Mouse (Mus musculus): ENCODE results near the gene Bmp7.

The Bmp7 gene

DNA sequence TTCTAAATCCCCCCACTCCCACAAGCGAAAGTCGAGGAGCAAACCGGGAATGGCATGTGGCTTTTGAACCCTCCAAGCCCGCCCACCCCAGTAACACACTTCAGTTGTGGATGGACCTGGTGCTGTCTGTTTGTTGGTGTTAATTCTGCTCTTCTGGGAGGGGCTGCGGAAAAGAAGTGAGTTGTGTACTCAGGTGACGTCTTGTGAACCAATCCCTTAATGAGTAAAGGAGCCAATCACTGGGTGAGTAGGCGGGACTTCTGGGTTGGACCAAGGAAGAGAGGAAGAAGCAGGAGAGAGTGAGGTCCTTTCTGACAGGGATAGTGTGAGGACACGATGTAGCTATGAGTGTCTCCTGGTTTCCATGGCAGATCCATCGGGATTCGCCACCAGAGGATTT lies 83.1 kb downstream of the Bmp7 start:
- in situ Hi-C loops (cut with MboI, MseI): no loop called here

GRCm38 (mm10) chr2:172856549-172856948 lies 83.6 kb downstream of the Bmp7 start:
- in situ Hi-C loops (cut with MboI, MseI): no loop called here

DNA sequence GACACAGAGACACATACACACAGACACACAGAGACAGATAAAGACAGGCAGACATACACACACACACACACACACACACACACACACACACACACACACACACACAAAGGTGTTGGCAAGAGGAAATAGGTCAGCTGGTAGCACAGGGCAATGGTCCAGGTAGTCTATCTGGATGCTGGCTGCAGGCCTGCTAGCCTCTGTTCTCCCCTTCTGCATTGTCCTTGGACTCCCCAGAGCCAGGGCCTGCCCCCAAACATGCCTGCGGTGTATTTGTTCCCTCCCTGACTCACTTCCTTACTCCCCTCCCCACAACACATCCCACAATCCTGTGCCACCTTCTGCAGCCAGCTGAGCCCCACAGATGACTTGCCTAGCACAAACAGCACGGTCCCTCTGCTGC lies 86.0 kb downstream of the Bmp7 start:
- in situ Hi-C loops (cut with MboI, MseI): no loop called here

GRCm38 (mm10) chr2:172851773-172852172 lies 88.3 kb downstream of the Bmp7 start:
- in situ Hi-C loops (cut with MboI, MseI): no loop called here

GRCm38 (mm10) chr2:172848193-172848592 lies 91.9 kb downstream of the Bmp7 start:
- in situ Hi-C loops (cut with MboI, MseI): no loop called here

- in situ Hi-C loops (cut with MboI, MseI): no loop called here
Observed at GRCm38 (mm10) chr2:172846311-172846575, 93.9 kb downstream of the Bmp7 start.

DNA sequence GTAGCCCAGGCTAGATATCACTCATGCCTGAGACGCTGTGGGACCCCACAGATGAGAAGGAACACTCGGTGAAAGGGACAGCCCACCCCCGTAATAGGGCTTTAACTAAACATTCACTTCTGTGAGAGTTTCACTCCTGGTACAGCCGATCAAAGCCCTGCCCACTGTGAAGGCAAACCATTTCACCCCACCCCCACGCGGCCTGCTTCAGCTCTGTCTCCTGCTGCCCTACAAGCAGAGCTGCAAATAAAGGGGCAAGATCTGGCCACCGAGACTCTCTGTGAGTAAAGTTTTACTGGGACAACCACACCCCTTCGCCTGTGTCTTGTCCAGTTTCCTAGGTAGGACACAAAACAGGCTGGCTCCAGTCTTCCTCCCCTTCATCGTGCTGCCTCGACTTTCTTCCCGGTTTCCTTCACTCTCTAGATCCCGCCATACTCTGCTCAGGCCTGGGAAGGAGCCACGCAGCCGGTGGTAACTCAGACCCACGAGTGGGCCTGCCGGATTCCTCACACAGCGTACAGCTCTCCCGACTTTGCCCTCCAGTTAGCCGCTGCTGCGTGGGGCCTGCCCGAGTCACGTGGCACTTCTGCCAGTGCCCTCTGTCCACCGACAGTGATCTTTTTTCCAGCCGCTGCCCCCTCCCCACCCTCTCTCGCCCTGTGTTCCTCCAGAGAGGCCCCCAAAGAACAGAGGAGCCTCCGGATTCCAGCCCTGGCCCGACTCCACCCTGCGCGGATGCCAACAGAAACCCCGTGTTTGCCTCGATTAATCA lies 94.4 kb downstream of the Bmp7 start:
- in situ Hi-C loops (cut with MboI, MseI): no loop called here

DNA sequence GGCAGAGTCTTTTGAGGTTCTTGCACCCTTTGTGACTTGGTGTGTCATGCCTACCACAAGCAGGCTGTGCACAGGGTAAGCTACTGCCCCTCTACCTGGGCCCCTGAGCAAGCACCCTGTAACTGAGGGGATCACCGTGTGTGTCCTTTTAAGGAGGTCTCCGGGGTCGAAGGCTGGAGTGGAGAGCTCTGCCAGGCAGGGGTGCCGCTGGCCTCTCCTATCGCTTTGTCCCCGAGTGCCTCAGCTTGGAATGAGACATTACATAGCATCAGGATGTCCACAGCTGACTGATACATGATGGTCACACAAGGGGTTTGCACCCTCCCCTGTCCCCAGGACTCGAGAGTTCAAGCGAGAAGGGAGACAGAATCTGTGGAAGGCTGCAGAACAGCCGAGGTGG lies 96.2 kb downstream of the Bmp7 start:
- in situ Hi-C loops (cut with MboI, MseI): no loop called here

GRCm38 (mm10) chr2:172842306-172842705 lies 97.8 kb downstream of the Bmp7 start:
- in situ Hi-C loops (cut with MboI, MseI): no loop called here

DNA sequence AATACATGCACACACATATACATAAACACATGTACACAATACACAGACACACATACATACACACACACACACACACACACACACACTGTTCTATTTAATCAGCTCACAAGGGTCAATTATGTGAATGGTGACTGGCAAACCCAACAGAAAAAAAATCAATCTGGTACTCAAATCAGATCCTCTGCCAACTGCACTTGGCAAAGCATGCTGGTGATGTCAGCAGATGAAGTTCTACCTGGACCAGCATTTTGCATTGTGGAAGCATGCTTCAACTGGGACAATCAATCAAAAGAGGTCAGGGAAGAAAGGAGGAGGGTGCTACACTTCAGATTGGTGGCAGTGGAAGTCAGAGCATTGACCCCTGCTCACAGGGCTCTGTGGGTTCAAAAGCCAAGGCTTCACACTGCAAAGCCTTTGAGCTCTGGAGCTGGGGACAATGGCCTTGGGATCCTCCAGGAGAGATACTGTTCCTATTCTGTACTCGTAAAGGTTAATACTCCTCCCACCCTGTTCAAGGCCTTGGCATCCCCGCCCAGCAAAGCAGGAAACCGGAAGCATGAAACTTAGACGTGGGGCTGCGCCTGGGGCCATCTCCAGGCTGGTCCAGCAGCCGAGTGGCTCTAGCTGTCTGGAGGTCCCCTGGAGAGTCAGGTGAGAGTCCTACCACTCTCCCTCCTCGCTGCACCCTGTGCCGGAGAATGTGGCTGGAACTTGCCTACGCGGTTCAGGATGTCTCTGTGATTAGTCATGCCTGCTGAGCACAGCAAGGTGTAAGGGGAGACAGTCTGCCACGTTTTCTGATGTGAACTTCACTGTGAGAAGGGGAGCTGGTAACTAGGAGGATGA lies 99.0 kb downstream of the Bmp7 start:
- in situ Hi-C loops (cut with MboI, MseI): no loop called here

DNA sequence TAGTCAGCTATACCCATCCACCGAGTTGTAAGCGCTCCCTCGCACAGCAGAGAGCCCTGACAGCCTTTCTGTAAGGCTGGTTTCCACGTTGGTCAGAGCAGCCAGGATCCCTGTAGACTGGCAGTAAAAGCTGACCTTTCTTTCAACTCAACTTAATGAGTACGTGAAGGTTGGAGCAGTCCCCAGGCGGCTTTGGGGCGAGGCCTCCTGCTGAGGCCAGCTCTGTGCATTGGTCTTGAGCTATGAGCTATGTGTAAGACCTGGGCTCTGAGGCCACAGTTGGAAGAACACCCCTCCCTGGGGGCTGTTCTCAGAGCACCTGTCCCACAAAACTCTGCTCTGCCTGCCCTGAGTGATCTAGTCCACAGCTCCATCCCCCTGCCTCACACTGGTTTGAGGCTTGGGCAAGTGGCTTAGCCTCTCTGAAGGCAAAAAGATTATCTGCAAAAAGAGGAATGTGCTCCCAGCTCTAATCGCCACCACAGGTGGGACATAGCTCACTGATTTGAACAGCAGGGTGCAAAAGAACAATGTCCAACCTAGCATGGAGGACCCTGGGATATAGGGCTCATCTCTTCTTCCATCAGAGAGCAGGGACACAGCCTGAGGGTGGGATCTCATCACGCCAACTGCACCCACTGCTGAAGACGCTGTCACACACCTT lies 100.7 kb downstream of the Bmp7 start:
- in situ Hi-C loops (cut with MboI, MseI): loop anchor here (5.0 kb wide), 2 partner anchors 153 to 243 kb away; no protein-coding TSS in a partner anchor

DNA sequence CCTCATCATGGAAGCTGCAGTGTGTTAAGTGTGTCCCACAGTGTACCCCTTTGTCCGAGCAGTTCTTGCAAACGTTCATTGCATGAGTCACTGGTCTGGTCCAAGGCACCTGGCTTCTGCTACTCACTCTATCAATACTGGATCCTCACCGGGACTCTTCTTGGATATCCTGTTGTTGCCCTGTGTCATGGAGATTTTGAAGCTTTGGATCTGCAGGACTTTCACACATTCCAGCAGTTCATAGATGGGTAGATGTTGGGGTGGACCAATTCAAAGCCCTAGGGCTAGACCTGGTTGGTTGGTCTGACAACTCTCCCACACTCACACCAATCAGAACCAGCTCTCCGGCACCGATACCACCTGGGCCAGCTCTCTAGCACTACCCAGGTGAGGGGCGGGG lies 103.6 kb downstream of the Bmp7 start:
- in situ Hi-C loops (cut with MboI, MseI): loop anchor here (5.0 kb wide), 2 partner anchors 156 to 246 kb away; no protein-coding TSS in a partner anchor

DNA sequence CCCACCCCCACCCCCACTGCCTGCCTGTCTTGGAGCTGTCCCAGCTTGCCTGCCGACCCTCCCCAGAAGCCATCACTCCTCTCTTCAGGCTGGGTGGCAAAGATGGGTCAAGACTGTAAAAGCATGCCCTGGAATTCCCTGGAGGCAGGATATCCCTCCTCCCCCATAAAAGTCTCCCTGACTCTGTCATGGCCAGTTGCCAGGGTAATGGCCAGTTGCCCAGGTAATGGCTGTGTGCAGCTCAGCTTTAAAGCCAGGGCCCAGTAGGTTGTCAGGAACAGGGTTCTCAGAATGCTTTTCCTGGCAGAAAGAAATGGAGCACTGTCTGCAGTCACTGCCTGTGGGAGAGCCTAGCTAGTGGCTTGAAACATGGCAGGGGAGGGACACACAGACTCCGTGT lies 106.9 kb downstream of the Bmp7 start:
- in situ Hi-C loops (cut with MboI, MseI): loop anchor here (5.0 kb wide), 1 partner anchor 476 kb away; no protein-coding TSS in a partner anchor

GRCm38 (mm10) chr2:172831762-172832161 lies 108.4 kb downstream of the Bmp7 start:
- in situ Hi-C loops (cut with MboI, MseI): loop anchor here (5.0 kb wide), 1 partner anchor 474 kb away; no protein-coding TSS in a partner anchor

DNA sequence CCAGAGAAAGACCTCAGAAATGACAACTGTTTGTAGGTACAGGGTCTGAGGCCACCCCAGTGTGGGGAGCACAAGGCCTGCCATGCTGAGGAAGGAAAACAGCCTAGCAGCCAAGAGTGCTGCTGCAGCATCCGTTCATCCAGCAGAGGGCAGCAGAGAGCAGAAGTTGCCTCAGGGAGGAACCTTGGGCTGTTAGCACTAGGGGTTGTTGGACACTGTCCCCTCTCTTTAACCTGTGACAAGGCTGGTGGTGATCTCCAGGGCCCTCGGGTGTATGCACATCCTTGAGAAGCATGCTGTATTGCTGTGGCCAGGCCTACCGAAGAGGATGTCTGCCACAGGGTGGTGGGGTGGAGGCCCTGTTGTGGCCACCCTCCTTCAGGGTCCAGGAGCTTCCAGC lies 109.0 kb downstream of the Bmp7 start:
- in situ Hi-C loops (cut with MboI, MseI): loop anchor here (5.0 kb wide), 1 partner anchor 474 kb away; no protein-coding TSS in a partner anchor

- in situ Hi-C loops (cut with MboI, MseI): no loop called here
Observed at GRCm38 (mm10) chr2:172828229-172828628, 111.9 kb downstream of the Bmp7 start.

- in situ Hi-C loops (cut with MboI, MseI): no loop called here
Observed at GRCm38 (mm10) chr2:172827564-172827963, 112.6 kb downstream of the Bmp7 start.

- in situ Hi-C loops (cut with MboI, MseI): no loop called here
Observed at GRCm38 (mm10) chr2:172825785-172826145, 114.4 kb downstream of the Bmp7 start.

DNA sequence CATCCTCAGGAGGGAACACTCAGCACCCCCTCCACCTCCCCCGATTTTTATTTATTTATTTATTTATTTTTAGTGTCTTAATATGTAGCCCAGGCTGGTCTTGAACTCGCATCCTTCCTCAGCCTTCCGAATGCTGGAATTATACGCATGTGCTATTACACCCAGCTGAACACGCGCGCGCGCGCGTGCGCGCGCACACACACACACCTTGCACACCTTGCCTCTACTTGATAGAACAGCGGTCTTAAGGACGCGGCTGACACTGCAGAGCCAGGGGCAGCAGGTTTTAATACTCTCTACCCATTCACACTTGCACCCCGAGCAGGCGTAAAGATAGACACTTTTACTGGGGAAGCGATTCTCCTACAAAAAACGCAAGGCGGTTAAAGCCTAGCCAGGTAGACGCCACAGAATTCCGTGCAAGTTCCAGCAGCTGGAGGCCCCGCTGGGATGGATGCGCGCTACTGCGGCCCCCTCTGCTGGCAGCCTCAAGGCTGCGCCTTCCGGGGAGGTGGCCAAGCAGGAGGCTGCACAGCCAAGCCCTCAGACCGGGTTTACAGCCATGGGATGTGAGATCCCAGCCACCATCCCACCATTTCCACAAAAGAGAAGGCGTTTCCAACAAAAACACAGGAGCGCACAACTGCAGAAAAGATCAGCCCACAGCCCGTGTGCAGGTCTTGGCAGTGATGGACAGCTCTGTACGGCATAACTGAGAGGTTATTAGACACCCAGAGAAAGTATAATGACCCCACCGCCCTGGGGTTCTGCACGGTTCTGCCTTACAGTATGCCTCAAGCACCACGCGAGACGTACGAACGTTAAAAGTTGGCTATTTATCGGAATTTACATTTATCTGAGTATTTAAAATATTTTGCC lies 115.0 kb downstream of the Bmp7 start:
- in situ Hi-C loops (cut with MboI, MseI): no loop called here

DNA sequence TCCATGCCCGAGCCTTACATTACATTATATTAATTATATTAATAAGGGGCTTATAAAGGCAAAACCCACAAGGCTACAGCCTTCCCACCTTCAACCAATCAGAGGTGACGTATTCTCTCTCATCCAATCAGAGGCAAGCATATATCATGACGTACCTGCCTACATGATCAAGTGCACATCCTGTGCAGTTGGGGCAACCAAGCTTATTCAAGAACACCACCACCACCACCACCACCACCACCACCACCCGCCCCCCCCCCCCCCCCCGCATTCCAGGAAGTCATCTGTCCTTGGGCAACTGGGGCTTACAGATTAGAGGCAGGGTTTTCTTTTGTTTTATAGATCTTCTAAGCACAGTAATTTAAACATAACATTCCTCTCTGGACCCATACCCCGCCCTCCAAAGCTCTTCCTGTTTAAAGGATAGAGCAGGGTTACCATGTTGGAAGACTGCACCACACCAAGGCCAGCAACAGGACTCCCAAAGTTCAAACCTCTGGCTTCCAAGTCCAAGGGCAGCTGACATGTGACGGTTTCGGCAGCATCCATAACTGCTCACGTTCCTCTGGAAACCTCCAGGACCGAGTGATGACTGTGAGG lies 121.4 kb downstream of the Bmp7 start:
- in situ Hi-C loops (cut with MboI, MseI): no loop called here
